Mouse (Mus musculus) bone marrow macrophage, adult 2 months (primary cell): Measurements from ENCODE around the gene Pip5k1b.

Experiments used
- CTCF ChIP-seq: IDR thresholded peaks from 2 replicates; pipeline ENCODE4 v1.5.1; 2012; ENCODE audit warnings: low read depth, mild to moderate bottlenecking, low read length, moderate library complexity
- POLR2A ChIP-seq: IDR thresholded peaks from 2 replicates; pipeline ENCODE4 v1.6.1; 2012; ENCODE audit warnings: mild to moderate bottlenecking, low read depth, low read length, borderline replicate concordance

- no peak for TF ChIP-seq POLR2A
- no peak for TF ChIP-seq CTCF
These were observed 71.0 kb downstream of the Pip5k1b start for GRCm38 (mm10) chr19:24484612-24485194.
